Mouse (Mus musculus): ENCODE data around the gene Kcne4. TPM values are rescaled to one million over a fixed set of nuclear protein-coding genes. Genes with fewer than 3 reads are reported as not detected.

The Kcne4 gene
- polyA plus RNA-seq, 1 experiment = 2.4 TPM

DNA sequence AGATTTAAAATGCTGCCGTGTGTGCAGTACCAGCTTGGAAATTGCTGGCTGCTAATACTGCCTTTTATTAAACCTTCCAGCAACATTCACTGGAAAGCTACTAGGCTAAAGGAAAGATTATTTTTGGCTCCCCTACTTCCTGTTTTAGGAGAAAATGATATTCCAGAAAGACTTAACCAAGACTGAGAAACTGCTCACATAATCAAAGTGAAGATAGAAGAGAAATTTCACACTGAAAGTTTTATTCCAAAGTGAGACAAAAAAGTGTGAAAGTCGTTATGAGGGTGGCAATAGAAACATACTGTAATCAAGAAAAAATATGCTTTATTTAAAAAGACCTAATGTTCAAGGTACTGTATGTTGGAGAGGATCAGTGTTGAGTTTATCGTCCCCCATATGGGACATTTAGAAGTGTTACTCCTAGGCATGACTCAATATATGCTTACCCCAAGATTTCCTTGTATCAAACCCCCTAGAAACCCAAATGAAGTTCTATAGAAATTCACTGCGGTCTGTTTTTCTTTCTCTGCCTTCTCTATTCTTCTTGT, 48.3 kb downstream of the Kcne4 start:
- WGBS = 76% methylated on average over 4 of the region's 4 CpGs
- Histone ChIP-seq H3K27ac (ENCODE audit: insufficient read depth, low read depth, low read length) (peak overlapping the region; percentile 34), H3K36me3 (ENCODE audit: control insufficient read depth, insufficient read depth, low read length) (no peaks in the 10 kb centered on the region), H3K27me3 (replicated peaks; ENCODE audit: control insufficient read depth, insufficient read depth, low read length) (no peaks in the 10 kb centered on the region), H3K4me3 (ENCODE audit: insufficient read depth, low read depth, low read length) (no peak overlapping the region), H3K4me1 (ENCODE audit: control insufficient read depth, insufficient read depth, low read length) (peaks cover 13% of the 10 kb centered on the region)
- DNase-seq = no peak
- TF ChIP-seq POLR2A (IDR thresholded peaks at IDR 0.05; ENCODE audit: low read depth, low read length) (no peak), CTCF (conservative IDR thresholded peaks at IDR 0.05; ENCODE audit: insufficient read depth, insufficient read length, low read depth, low read length) (no peak)

DNA sequence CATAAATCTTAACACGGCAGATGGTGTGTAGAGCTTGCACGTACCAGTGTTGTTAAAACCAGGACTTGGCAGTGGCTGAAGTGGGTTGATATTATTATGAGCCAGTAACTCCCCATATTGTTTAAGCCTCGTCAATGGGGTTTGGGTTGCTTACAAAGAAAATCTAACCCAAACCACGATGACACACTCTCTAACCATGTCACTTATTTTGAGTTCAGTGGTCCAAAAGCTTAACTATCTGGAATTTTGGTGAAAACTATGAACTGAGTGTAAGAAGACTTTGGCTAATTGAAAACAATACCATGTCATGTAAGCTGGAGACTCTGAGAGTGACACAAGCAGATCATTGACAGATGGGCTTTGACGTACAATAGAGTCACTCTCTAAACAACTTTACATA, 49.4 kb downstream of the Kcne4 start:
- TF ChIP-seq POLR2A (IDR thresholded peaks at IDR 0.05; ENCODE audit: low read depth, low read length) = no peak
- WGBS = 91% methylated on average over 5 of the region's 5 CpGs
- H3K27ac ChIP-seq (ENCODE audit: insufficient read depth, low read depth, low read length) = no peak overlapping the region

DNA sequence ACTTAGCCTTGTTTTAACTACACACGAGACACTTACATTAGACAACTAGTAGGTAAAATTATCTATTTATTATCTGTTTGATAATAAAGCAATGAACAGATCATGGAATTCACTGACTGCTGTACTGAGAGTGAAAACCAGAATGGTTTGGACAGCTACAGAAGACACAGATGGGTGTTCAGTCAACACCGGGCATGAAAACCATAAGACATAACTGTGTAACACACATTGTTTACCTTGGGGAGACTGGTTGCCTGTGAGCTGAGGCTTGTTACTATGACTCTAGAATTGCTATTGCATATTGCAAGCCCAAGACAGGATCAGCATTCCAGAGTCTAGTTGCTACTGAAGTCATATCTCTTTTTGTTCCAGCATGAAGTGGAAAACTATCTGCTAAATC, 49.9 kb downstream of the Kcne4 start:
- over 99% methylated on average over 2 of the region's 2 CpGs for WGBS
- Histone ChIP-seq H3K27ac (ENCODE audit: insufficient read depth, low read depth, low read length) (no peak overlapping the region), H3K36me3 (ENCODE audit: control insufficient read depth, insufficient read depth, low read length) (no peaks in the 10 kb centered on the region), H3K4me3 (ENCODE audit: insufficient read depth, low read depth, low read length) (no peak overlapping the region), H3K27me3 (replicated peaks; ENCODE audit: control insufficient read depth, insufficient read depth, low read length) (no peaks in the 10 kb centered on the region), H3K4me1 (ENCODE audit: control insufficient read depth, insufficient read depth, low read length) (peaks cover 9% of the 10 kb centered on the region)
- TF ChIP-seq CTCF (conservative IDR thresholded peaks at IDR 0.05; ENCODE audit: insufficient read depth, insufficient read length, low read depth, low read length) (no peak), POLR2A (IDR thresholded peaks at IDR 0.05; ENCODE audit: low read depth, low read length) (no peak)
- no peak for DNase-seq

More for the DNA sequence above, 49.4 kb downstream of the Kcne4 start:
- DNase-seq = no peak
- Histone ChIP-seq H3K4me3 (ENCODE audit: insufficient read depth, low read depth, low read length) (no peak overlapping the region), H3K36me3 (ENCODE audit: control insufficient read depth, insufficient read depth, low read length) (no peaks in the 10 kb centered on the region), H3K27me3 (replicated peaks; ENCODE audit: control insufficient read depth, insufficient read depth, low read length) (no peaks in the 10 kb centered on the region), H3K4me1 (ENCODE audit: control insufficient read depth, insufficient read depth, low read length) (peaks cover 9% of the 10 kb centered on the region)

Other genes with a start within 250 kb of the Kcne4 start
- 7.3 and 12.9 TPM in 2 replicates for gene Acsl3, start 158.9 kb upstream of the Kcne4 start, polyA plus RNA-seq (2012; rRNA removed)
- gene Utp14b, start 158.7 kb upstream of the Kcne4 start, polyA plus RNA-seq (2012; rRNA removed) = 0.45 and 0.69 TPM in 2 replicates